Mouse (Mus musculus) MEL (cell line): ENCODE data around the gene Efna2.

Experiments used
- BHLHE40 ChIP-seq: IDR thresholded peaks from 2 replicates; pipeline ENCODE4 v1.6.1; 2012; ENCODE audit warnings: low read depth, mild to moderate bottlenecking, inconsistent platforms, low read length, improper control_type of control experiment, borderline replicate concordance
- CTCF ChIP-seq, 3 experiments: IDR thresholded peaks in 2 of 3; conservative IDR thresholded peaks in 1 of 3; 2 replicates each; pipeline ENCODE4 v1.5.1; 2011 to 2012; ENCODE audit warnings: low read length in 3 of 3, low read depth in 2 of 3, mild to moderate bottlenecking in 2 of 3, improper control_type of control experiment in 1 of 3, inconsistent platforms in 1 of 3, mixed read lengths in 1 of 3, moderate library complexity in 1 of 3; ENCODE audit not compliant: control insufficient read depth in 1 of 3, insufficient read depth in 1 of 3, poor library complexity in 1 of 3, severe bottlenecking in 1 of 3
- EP300 ChIP-seq, 2 experiments: IDR thresholded peaks; 2 replicates each; pipeline ENCODE4 v1.6.1; 2011; ENCODE audit warnings: improper control_type of control experiment in 2 of 2, low read length in 2 of 2, low read depth in 1 of 2, mild to moderate bottlenecking in 1 of 2
- ETS1 ChIP-seq: IDR thresholded peaks from 2 replicates; pipeline ENCODE4 v1.6.1; 2012; ENCODE audit warnings: low read depth, mild to moderate bottlenecking, inconsistent platforms, low read length, improper control_type of control experiment, moderate library complexity
- MAFK ChIP-seq: IDR thresholded peaks from 2 replicates; pipeline ENCODE4 v1.6.1; 2011; ENCODE audit warnings: low read depth, mild to moderate bottlenecking, low read length, improper control_type of control experiment, borderline replicate concordance
- MAX ChIP-seq: IDR thresholded peaks from 2 replicates; pipeline ENCODE4 v1.6.1; 2011; ENCODE audit warnings: low read length, improper control_type of control experiment
- MAZ ChIP-seq: IDR thresholded peaks from 2 replicates; pipeline ENCODE4 v1.6.1; 2012; ENCODE audit warnings: low read depth, mild to moderate bottlenecking, inconsistent platforms, low read length, improper control_type of control experiment
- NRF1 ChIP-seq: IDR thresholded peaks from 2 replicates; pipeline ENCODE4 v1.6.1; 2014; ENCODE audit warnings: low read depth, mild to moderate bottlenecking, inconsistent platforms, low read length, improper control_type of control experiment, moderate library complexity; ENCODE audit not compliant: poor library complexity, insufficient read depth, severe bottlenecking
- POLR2A ChIP-seq, 2 experiments: IDR thresholded peaks; 2 replicates each; pipeline ENCODE4 v1.6.1; 2011 to 2012; ENCODE audit warnings: low read length in 2 of 2, mild to moderate bottlenecking in 2 of 2, control low read depth in 1 of 2, improper control_type of control experiment in 1 of 2, low read depth in 1 of 2, moderate library complexity in 1 of 2; ENCODE audit not compliant: control insufficient read depth in 1 of 2, insufficient read depth in 1 of 2, poor library complexity in 1 of 2
- RAD21 ChIP-seq: IDR thresholded peaks from 2 replicates; pipeline ENCODE4 v1.6.1; 2011; ENCODE audit warnings: mild to moderate bottlenecking, low read depth, low read length, improper control_type of control experiment
- RCOR1 ChIP-seq: IDR thresholded peaks from 2 replicates; pipeline ENCODE4 v1.6.1; 2012; ENCODE audit warnings: low read depth, mild to moderate bottlenecking, inconsistent platforms, low read length, improper control_type of control experiment
- TCF12 ChIP-seq: IDR thresholded peaks from 2 replicates; pipeline ENCODE4 v1.6.1; 2014; ENCODE audit warnings: low read depth, mild to moderate bottlenecking, inconsistent platforms, low read length, improper control_type of control experiment, moderate library complexity
- UBTF ChIP-seq: IDR thresholded peaks from 2 replicates; pipeline ENCODE4 v1.6.1; 2012; ENCODE audit warnings: low read depth, mild to moderate bottlenecking, inconsistent platforms, low read length, improper control_type of control experiment, moderate library complexity, borderline replicate concordance; ENCODE audit not compliant: insufficient read depth
- ZC3H11A ChIP-seq: IDR thresholded peaks from 2 replicates; pipeline ENCODE4 v1.6.1; 2012; ENCODE audit warnings: low read depth, mild to moderate bottlenecking, inconsistent platforms, low read length, improper control_type of control experiment

- TF ChIP-seq RCOR1 (no peak), CTCF (IDR thresholded peaks at IDR 0.05 in 2 of 3, conservative IDR thresholded peaks at IDR 0.05 in 1 of 3; ENCODE audit: control insufficient read depth in 1 of 3, insufficient read depth in 1 of 3, low read depth in 2 of 3, low read length in 3 of 3, poor library complexity in 1 of 3, severe bottlenecking in 1 of 3) (no peak), UBTF (no peak), TCF12 (peak; percentile 58), NRF1 (peak; percentile 85), MAZ (peak; percentile 76; the same call in 1 of the 2 replicates), RAD21 (no peak), POLR2A (IDR thresholded peaks at IDR 0.05; ENCODE audit: control insufficient read depth in 1 of 2, insufficient read depth in 1 of 2, low read depth in 1 of 2, low read length in 2 of 2, poor library complexity in 1 of 2) (peak; percentile 77 to 91; a peak in 3 of 4 replicates), BHLHE40 (no peak), ZC3H11A (no peak), EP300 (IDR thresholded peaks at IDR 0.05; ENCODE audit: low read depth in 1 of 2, low read length in 2 of 2) (no peak), MAX (peak; percentile 96), MAFK (no peak), ETS1 (peak; percentile 45; the same call in 1 of the 2 replicates)
Observed at GRCm38 (mm10) chr10:80141786-80142529, 37.3 kb upstream of the Efna2 start.
